Mouse (Mus musculus) kidney, postnatal 10 days (tissue): ENCODE measurements around the gene Ndufv1.
"Not testable (repeated sequence)": the region's sequence is repeated elsewhere in the genome, so short reads cannot be mapped to it uniquely, and the experiment has no call there.

Experiments used
- DNase-seq: peaks from one replicate; pipeline ENCODE4 v3.0.0; 2021; ENCODE audit warnings: mixed read lengths

Gene Ndufv1

DNA sequence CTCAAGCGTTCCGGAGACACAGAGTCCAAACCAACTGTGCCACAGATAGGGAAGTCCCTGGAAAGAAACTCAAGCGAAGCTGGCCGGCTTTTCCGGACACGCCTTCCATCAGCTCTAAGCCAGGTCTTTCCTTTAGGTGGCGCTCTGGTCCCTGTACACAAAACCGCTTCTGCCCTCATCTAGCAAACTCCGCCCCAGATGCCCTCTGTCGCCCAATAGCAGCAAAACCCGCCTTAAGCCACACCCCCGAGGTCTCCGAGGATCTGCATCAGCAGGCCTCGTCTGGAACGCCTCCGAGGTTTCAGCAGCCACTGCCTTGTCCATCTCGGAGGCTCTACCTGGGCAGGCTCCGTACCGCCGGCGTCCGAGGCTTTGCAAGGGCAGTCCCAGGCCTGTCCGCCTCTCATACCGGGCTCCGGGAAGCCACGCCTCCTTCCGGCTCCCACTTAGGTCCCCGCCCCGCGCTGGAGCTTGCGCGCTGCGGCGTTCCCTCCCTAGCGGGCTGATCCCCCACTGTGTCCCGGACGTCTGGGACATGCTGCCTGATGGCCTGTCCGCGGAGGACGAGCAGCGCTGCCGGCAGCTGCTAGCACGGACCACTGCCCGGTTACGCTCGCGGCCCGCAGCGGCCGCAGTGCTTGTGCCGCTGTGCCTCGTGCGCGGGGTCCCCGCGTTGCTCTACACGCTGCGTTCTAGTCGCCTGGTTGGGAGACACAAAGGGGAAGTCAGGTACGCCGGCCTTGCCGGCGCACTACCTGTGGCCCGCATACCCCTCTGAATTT lies 12.3 kb downstream of the Ndufv1 start, which contains the start of the genes Nudt8 and Gm49405:
TSS of gene Nudt8 (plus strand) at position 462 of the 782 bp plus-strand sequence.
TSS of gene Gm49405 (plus strand) at position 508 of the 782 bp plus-strand sequence.
- peak; percentile 98 for DNase-seq

DNA sequence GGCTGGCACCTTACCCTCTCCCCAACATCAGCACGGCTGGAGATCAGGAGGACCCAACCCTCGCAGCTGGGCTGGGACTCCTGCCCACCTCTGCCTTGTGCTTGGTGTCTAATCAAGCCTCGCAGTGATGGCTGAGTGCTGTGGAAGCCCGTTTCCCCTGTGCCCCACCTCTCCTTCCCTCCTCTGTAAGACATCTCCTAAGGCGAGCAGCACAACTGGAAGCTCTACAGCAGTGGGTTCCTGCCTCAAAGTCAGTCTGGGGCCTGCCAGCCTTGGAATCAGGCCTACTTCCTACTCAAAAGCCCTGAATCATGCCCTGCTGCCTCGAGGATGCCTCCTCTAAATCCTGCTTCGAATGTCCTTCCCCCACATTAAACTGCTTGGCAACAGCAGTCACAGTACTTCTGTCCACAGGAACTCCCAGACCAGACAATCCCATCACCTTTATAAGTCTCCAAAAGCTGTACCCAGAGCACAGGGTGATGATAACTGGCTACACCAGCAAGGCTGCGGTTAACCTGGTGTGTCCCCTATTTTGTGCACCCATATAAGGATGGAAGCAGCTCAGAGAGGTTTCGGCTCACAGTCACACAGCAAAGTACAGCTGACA lies 13.4 kb downstream of the Ndufv1 start:
- no peak for DNase-seq

DNA sequence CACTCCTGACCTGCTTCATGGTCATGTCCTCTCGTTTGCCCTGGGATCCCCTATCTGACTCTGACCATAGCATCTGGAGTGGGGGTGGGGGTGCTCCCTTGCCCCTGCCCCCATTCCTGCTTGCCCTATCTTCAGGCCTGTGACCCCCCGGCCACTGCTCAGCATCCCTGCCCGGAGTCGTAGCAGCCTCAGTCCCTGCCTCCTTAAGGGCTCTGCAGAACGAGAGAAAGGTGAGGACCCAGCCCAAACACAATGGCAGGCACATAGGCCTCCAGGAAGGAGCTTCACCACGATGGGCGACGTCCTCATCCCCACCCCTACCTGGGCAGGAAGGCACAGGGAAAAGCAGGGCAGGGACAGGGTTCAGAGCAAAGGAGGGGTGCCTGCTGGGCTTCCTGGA lies 14.3 kb downstream of the Ndufv1 start:
- no peak for DNase-seq

DNA sequence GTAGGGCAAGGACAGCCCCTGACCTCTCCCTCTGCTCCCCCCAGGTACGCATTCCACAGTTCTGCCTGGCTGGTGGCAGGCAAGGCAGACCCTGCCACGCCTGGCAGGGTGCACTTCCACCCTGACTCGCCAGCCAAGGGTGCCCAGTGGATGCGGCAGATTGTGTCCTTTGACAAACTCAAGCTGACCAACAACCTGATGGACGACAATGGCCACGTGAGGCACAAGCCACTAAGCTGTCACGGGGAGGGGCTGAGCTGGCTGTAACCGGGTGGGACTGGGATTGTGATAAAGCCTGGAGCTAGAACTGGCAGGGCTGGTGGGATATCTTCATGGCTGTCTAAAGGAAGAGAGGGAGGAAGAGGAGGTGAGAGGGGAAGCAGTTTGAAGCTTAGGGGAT lies 15.4 kb downstream of the Ndufv1 start:
- DNase-seq = no peak

DNA sequence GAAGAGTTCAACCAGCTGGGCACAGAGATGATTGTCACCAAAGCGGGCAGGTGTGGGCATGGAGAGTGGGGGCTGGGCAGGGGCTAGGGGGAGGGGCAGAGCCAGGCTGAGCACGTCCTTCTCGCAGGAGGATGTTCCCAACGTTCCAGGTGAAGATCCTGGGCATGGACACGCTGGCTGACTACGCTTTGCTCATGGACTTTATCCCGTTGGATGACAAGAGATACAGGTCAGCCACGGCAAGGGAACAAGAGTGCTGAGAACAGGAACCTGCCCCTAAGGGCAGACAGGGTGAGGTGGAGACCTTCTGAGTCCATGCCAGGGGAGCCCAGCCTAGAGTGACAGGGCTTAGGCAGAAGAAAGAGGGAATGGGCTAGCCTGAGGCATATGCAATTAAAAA lies 15.9 kb downstream of the Ndufv1 start:
- DNase-seq = no peak

DNA sequence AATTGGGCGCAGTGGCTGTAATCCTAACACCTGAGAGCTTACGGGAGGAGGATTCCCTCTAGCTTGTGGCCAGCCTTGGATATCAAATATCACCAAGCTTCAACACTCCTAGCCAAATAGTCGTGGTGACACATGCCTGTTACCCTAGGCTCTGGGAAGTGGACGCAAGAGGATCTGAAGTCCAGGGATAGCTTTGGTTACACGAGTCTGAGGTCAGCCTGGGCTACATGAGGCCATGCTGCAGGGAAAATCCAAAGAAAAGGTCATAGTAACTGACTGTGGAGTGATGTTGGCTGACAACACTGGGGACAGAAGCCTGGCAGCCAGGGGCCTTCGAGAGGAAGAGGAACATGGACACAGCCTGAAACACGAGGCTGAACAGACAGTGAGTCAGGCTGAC lies 16.5 kb downstream of the Ndufv1 start:
- no peak for DNase-seq

DNA sequence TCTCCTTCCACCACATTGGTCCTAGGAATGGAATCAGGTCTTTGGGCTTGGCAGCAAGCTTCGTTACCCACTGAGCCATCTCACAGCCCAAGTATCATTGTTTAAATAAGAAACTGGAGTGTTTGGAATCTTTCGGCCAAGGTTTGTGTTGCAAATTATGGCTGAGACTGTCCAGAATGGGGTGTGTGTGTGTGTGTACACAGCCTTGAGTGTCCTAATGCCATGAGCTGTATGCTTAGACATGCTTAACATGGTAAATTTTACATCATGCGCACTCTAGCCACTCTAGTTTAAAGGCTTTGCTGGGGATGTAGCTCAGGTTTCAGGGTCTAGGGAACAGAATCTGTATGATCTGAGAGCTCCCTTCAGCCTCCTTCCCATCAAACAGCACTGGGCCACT lies 17.1 kb downstream of the Ndufv1 start:
- no peak for DNase-seq

DNA sequence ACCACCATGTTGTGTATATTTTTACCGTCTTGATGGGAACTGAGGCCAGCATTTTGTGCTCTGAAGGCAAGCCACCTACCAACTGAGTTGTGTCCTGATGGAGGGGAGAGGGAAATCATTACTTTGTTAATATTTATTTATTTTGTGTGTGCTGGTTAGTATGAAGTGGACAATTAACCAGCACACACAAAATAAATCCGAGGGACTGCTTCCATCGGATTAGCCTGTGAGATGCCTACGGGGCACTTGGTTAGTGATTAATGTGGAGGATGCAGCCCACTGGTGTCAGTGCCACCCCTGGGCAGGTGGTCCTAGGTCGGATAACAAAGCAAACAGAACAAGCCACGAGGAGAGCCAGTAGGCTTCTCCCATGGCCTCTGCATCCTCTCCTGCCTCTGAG lies 17.7 kb downstream of the Ndufv1 start:
- no peak for DNase-seq

DNA sequence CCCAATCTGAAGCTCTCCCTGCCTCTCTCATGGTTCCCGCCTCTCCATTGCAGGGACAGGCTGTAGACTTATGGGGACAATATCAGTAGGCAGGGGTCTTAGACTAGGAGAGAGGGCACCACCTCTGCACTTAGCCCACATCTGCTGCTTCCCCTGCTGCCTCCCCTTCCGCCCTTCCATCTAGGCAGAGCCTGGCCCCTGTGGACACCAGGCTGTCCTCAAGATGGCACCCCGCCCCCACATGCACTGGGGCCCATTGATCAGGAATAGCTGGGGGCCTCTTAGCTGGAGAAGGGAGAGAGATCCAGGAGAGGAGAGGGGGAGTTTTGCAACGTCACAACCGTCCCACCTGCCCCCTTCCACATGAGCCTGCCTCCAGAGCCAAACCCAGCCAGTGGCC lies 20.2 kb downstream of the Ndufv1 start, which contains the start of gene Tbx10:
TSS of gene Tbx10 (plus strand) at position 337 of the 400 bp plus-strand sequence.
- no peak for DNase-seq

DNA sequence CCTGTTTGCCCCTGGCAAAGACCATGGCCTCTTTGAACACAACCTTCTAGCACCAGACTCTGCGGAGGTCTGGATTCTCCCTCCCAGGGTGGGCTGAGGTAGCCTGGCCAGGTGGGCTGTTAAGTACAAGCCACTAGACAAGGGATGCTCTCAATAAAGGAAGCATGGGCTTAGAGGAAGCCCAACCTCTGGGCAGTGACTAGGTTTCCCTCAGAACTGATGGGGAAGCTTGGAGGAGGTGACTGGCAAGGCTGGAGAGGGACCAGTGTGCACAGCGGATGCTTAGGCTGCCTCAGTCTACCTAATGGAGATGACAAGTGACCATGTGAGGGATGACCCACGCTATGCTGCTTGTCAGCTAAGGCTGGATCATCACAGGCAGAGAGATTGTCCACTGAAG lies 20.6 kb downstream of the Ndufv1 start:
- no peak for DNase-seq

DNA sequence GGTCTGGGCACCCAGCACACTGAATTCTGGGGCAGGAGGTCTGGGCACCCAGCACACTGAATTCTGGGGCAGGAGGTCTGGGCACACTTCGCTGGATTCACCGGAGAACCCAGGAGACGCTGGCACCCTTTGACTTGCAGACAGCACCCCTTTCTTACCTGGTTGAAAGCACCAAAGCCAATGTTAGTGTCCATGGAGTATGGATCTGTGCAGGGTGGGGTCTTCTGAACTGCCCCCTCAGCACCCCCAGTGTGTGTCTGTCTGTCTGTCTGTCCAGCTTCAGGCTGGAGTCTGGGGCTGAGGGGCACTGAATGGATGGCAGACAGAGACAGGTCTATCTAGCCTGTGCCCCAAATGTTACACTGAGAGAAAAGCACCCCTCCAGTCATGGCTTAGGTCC lies 21.0 kb downstream of the Ndufv1 start:
- DNase-seq = no peak

DNA sequence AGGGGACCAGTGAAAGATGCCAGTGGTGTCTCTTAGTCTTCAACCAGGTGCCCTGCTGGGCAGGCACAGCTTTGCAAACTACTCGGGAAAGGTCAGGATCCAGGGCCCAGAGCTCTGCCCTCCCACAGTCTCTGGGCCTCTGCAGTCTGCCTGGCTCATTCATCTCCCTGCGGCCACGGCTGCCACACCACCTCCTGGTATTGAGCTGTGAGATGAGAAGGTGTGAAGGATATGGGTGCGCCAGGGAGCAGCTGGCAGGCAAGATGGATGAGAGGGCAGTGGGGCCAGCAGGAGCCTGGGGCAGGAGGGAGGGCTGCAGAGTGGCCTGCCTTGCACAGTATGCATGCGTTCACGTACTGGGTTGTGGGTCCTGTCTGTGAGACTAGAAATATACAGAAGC lies 21.8 kb downstream of the Ndufv1 start:
- no peak for DNase-seq

DNA sequence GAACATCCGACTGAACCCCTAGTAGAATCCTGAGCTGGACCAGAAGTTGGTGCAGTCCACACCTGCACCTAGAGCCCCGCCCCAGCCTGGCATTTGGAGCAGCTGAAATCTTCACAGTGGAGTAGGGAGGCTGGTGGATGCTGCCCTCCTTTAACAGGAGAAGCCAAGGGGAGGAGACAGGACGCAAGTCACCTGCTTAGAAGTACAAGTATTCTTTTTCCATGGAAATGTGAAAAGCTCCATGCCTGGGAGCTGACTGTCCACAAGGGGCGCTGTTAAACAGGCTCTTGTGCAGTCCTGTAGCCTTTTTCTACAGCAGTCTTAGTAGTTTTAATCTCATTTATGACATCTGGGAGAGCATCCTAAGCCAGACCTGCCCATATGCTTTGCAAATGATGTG lies 23.9 kb downstream of the Ndufv1 start:
- DNase-seq = no peak

DNA sequence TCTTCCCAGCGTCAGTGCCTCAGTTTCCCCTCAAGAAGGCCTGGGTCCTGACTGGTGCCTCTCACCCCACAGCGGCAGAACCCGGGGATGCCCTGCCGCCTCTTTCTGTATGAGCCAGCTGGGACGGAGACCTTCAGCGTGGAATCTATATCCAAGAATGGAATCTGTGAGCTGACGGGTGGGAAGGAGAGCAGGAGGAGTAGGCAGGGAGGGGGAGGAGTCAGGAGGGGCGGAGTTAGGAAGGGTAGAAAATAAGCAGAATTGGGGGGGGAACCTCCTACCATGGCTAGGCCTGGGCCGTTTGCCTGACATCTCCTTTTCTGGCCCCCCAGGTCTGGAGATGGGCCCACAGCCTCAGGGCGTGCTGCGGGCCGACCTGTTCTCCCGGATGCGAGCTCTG lies 24.5 kb downstream of the Ndufv1 start:
- DNase-seq = no peak

DNA sequence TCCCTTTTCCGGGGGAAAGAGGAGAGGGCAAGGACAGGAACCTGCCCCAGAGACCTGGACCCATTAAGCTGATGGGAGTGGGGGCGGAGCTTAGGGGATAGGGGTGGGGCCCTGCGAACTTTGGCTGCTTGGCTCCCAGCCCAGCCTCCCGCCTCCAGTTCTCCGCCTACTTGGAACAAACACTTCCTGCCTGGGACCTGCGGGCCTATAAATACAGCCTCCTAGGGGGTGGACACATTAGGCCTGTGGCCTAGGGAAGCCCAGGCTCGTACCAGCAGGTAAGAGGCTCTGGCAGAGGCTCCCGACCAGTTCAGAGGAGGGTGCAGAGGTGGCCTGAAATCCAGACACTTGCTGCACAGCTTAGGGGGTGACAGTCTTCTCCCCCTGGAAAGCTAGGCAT lies 26.3 kb downstream of the Ndufv1 start, which contains the start of gene Acy3:
TSS of gene Acy3 (plus strand) at position 237 of the 400 bp plus-strand sequence.
- DNase-seq = peak; percentile 97

DNA sequence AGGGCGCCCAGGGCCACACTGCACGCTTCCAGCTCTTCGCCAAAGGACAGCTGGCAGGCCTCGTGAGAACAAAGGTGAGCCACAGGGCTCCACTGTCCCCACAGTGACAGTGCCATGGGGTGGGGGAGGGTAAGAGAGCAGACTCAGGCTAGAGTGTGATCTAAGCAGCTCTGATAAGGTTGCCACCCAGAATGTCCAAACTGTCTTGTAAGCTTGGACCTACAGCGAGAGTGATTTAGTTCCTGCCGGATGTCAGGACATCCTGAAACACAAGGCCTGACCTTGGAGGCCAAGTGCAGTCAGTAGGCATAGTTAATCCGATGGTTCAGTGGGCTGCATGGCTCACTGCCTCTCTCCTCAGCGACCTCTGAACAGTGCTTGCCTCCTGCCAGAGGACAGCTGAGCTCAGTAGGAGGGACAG lies 27.3 kb downstream of the Ndufv1 start:
- peak; percentile 76 for DNase-seq

DNA sequence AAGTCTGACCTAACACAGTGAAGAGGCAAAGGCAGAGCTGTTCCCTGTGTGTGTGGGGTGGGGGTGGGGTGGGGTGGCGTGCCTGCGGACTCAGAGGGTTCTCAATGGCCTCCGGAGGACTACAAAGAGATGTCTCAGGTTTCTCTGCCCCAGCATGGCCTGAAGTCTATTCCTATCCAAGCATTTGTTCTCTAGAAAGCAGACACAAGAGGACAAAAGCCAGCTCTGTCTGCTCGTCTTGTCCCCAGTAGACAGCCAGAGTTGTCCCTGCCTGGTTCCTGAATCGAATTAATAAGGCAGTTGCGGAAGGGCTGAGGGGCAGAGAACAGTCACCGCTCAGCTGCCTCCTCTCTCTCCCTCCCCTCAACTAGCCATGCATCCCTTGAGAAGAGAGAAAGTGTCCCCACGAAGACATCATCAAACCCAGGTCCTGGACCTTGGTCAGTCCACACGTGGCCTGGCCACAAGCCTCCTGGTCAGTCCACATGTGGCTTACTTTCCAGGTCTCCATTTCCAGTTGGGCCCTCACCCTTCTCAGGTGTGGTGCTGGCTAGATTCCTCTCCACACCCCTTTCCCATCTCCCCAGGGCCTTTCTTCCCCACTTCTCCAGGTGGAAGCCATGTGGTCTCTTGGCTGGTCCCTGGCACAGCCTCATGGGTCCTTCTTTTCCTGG lies 28.9 kb downstream of the Ndufv1 start:
- DNase-seq = no peak

DNA sequence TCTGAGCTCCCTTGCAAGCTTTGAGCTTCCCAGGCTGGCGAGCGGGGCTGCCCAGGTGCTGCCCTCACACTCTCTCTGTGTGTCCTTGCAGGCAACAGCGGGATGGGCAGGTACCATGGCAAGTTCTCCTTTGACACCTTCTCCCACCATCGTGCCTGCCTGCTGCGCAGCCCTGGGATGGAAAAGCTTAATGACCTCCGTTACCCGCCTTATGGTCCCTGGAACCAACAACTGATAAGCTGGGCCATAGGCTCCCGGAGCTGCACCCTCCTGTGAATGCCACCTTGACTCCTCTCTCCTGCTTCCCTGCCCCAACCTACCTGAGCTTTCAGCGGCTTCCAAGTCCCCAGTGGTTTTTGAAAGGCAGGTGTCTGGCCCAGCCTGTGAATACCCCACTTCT lies 31.7 kb downstream of the Ndufv1 start:
- no peak for DNase-seq

DNA sequence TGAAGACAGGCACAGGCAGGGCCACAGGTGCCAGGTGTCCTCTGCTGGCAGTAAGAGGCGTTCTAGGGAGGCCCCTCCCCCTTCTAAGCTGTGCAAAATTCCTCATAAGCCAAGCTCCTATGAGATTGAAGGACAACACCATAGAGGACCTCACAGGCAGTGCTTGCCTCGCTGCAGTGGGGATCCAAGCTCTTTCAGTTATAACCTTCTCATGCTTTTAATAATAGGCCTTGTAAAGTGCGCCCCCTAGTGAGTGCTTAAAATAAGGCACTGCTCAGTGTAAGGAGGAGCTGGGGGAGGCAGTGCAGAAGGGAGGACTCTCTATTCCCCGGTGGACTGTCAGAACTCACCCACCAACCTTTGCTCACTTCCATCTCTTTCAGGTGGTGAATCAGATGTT lies 32.3 kb downstream of the Ndufv1 start:
- peak; percentile 90 for DNase-seq

DNA sequence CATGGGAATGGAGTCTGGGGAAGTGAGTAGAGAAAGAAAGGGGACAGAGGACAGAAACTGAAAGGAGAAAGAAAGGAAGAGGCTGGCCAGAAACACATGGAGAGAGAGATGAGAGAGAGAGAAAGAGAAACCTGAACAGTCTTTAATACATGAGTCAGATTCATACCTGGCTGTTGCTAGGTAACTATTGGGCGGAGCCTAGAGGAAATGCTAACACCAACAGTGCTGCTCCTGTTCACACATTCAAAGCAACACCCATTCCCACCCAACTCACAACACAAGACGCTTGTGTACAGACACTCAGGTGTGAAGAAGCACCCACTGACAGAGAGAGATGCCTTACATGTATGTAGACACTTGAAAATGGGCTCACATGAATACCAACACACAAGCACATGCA lies 36.7 kb downstream of the Ndufv1 start:
- DNase-seq = no peak

DNA sequence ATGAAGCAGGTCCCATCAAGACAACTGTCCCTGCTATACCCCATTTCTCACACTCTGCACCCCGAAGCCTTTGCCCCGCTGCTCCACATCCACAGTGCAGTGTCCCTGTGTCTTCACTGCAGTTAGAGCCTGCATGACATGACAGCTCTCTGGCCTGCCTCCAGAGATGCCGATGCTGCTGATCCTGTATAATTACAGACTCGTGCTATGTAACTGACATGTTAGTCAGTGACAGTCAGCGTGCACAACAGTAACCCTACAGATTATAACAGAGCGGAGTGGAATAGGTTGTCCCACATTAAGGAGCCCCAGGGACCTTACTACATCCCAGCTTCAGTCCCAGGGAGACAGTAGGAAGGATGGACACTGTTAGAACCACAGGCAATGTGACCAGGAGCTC lies 38.0 kb downstream of the Ndufv1 start:
- DNase-seq = not testable (repeated sequence)

DNA sequence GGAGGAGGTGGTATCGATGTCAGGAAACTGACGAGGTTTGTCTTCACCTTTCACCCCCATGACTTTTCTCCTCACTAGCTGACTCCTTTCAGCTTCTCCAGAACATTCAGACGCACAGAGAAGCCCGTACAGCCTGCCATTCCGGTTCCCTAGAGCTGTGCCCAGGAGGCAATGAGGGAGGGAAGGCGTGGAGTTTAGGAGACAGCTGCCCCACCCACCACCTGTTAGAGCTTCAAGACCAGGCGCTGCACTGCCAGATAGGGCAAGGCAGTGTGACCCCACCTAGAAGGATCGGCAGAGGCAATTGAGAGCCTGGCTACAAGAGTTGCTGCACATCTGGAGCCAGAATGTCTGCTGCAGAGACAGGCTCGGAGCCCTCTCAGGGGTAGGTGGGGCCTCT lies 40.4 kb downstream of the Ndufv1 start, which contains the start of gene Aldh3b2:
TSS of gene Aldh3b2 (plus strand) at position 100 of the 400 bp plus-strand sequence.
- DNase-seq = no peak

DNA sequence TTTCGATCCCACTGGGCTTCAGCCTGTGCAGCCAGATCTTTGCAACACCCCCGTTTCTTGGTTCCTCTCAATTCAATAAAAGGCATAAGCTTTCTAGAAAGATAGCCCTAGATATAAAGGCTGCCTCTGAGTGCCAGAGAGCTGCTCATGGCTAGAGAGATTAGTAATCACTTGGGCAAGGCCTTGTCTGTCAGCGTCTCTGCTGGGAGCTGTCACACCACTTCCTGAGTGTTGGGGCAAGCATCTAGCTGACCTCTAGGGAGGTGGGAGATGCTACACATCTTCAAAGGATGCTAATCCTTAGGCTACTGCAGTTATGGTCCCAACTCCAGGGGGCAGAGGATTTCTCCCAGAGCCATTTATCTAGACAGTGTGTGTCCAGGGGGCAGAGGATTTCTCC lies 45.3 kb downstream of the Ndufv1 start:
- DNase-seq = no peak
